Mouse (Mus musculus): ENCODE results near the gene Ssbp3.

- TF ChIP-seq CTCF (IDR thresholded peaks at IDR 0.05; ENCODE audit: insufficient read depth, low read length) (no peak), POLR2A (IDR thresholded peaks at IDR 0.05; ENCODE audit: borderline replicate concordance, extremely low read depth, low read depth, low read length) (no peak)
Observed at GRCm38 (mm10) chr4:106909797-106910196, 704 bp upstream of the Ssbp3 start.

All from lung, adult 2 months (tissue).